Mouse (Mus musculus) cerebellum, adult 2 months (tissue): ENCODE data around the gene Mmp3.
"Not testable (repeated sequence)": the region's sequence is repeated elsewhere in the genome, so short reads cannot be mapped to it uniquely, and the experiment has no call there.

Source experiments
- CTCF ChIP-seq: fragments of 200-500 bp; IDR thresholded peaks from 2 replicates; pipeline ENCODE4 v1.5.1; 2011; ENCODE audit warnings: low read depth, mild to moderate bottlenecking, control low read depth, low read length, moderate library complexity, borderline replicate concordance; ENCODE audit not compliant: insufficient read depth
- POLR2A ChIP-seq: fragments of 200-500 bp; IDR thresholded peaks from 2 replicates; pipeline ENCODE4 v1.6.1; 2011; ENCODE audit warnings: low read length, control low read depth, borderline replicate concordance; ENCODE audit not compliant: insufficient read depth

DNA sequence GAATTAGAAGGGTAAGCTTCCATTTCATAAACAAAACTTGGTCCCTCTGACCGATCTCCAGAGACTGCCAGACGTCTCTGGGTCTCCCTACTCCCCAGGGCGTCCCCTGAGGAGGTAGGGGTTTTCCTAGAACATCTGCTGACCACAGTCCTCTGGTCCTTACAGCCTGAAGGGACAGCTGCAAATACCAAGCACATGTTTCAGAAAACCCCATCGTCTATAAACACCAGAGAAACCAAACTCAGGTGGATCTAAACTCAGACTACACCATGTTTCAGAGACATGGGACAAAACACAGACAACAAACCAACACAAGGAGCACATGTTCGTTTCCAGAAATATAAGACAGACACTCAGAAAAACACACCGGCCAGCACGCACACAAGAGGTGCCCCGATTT lies 49.1 kb upstream of the Mmp3 start:
- not testable (repeated sequence) for TF ChIP-seq CTCF, POLR2A
